Mouse (Mus musculus): Measurements from ENCODE around the gene Pla2g4d.

DNA sequence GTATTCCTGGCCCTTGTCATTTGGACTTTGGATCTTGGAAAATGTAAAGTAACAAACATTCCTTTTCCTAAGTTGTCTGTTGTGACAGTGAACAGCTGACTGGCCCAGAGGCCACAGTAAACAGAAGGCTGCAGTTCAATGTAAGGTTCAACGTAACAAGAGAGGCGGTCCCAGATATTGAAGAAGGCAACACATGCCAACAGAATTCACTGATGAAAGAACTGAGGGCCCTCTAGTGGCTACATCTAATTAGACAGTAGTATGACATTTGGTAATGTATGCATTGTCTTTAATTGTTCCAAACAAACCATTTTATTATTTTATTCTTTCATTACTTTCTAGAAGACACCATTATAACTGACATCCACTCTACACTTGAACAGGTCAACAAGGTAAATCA, 48.9 kb upstream of the Pla2g4d start:
- TF ChIP-seq EP300 (IDR thresholded peaks at IDR 0.05; ENCODE audit: low read depth) (no peak), CTCF (IDR thresholded peaks at IDR 0.05; ENCODE audit: low read depth) (peak; percentile 49)

All from liver, postnatal 0 days (tissue).